Mouse (Mus musculus) MEL (cell line): ENCODE measurements around the gene Il6ra. TPM values are rescaled to one million over a fixed set of nuclear protein-coding genes. Genes with fewer than 3 reads are reported as not detected.

Experiments
- DNase-seq: peaks from one replicate; pipeline ENCODE4 v3.0.0; 2011; ENCODE audit warnings: low read depth, low spot score
- H3K27ac ChIP-seq: 2 replicates; pipeline ENCODE4 v1.5.1; 2012; ENCODE audit warnings: low read depth, mild to moderate bottlenecking, control low read depth, low read length, moderate library complexity; ENCODE audit not compliant: control insufficient read depth
- H3K27me3 ChIP-seq, 2 experiments: fragments of 150-350 bp in 1 of 2; sonication (generic) in 1 of 2; 2 replicates each; pipeline ENCODE4 v1.6.1; 2012; ENCODE audit warnings: low read length in 2 of 2, mild to moderate bottlenecking in 2 of 2, improper control_type of control experiment in 1 of 2, moderate library complexity in 1 of 2; ENCODE audit not compliant: insufficient read depth in 2 of 2, control insufficient read depth in 1 of 2
- H3K36me3 ChIP-seq, 2 experiments: 2 replicates each; pipeline ENCODE4 v1.6.1; 2012 to 2014; ENCODE audit warnings: low read length in 2 of 2, improper control_type of control experiment in 1 of 2, inconsistent platforms in 1 of 2, mild to moderate bottlenecking in 1 of 2; ENCODE audit not compliant: insufficient read depth in 2 of 2, control insufficient read depth in 1 of 2
- H3K4me1 ChIP-seq, 2 experiments: fragments of 150-350 bp in 1 of 2; sonication (generic) in 1 of 2; 2 replicates each; pipeline ENCODE4 v1.6.1; 2012; ENCODE audit warnings: low read length in 2 of 2, improper control_type of control experiment in 1 of 2, mild to moderate bottlenecking in 1 of 2; ENCODE audit not compliant: insufficient read depth in 2 of 2, control insufficient read depth in 1 of 2
- H3K4me3 ChIP-seq, 2 experiments: fragments of 150-350 bp in 1 of 2; sonication (generic) in 1 of 2; 2 replicates each; pipeline ENCODE4 v1.5.1; 2012; ENCODE audit warnings: low read depth in 2 of 2, low read length in 2 of 2, mild to moderate bottlenecking in 2 of 2, moderate library complexity in 2 of 2, control low read depth in 1 of 2, improper control_type of control experiment in 1 of 2; ENCODE audit not compliant: control insufficient read depth in 1 of 2, insufficient read depth in 1 of 2
- H3K79me2 ChIP-seq: 2 replicates; pipeline ENCODE4 v1.6.1; 2012; ENCODE audit warnings: mild to moderate bottlenecking, low read length, moderate library complexity; ENCODE audit not compliant: control insufficient read depth, poor library complexity, insufficient read depth
- H3K9ac ChIP-seq: 2 replicates; pipeline ENCODE4 v1.6.1; 2012; ENCODE audit warnings: low read depth, mild to moderate bottlenecking, control low read depth, low read length, moderate library complexity; ENCODE audit not compliant: control insufficient read depth, poor library complexity, severe bottlenecking
- H3K9me3 ChIP-seq: fragments of 150-350 bp; sonication (generic); replicated peaks from 2 replicates; pipeline ENCODE4 v1.6.1; 2012; ENCODE audit warnings: mild to moderate bottlenecking, low read length, improper control_type of control experiment, moderate library complexity; ENCODE audit not compliant: insufficient read depth
- BHLHE40 ChIP-seq: IDR thresholded peaks from 2 replicates; pipeline ENCODE4 v1.6.1; 2012; ENCODE audit warnings: low read depth, mild to moderate bottlenecking, inconsistent platforms, low read length, improper control_type of control experiment, borderline replicate concordance
- CTCF ChIP-seq, 3 experiments: IDR thresholded peaks in 2 of 3; conservative IDR thresholded peaks in 1 of 3; 2 replicates each; pipeline ENCODE4 v1.5.1; 2011 to 2012; ENCODE audit warnings: low read length in 3 of 3, low read depth in 2 of 3, mild to moderate bottlenecking in 2 of 3, improper control_type of control experiment in 1 of 3, inconsistent platforms in 1 of 3, mixed read lengths in 1 of 3, moderate library complexity in 1 of 3; ENCODE audit not compliant: control insufficient read depth in 1 of 3, insufficient read depth in 1 of 3, poor library complexity in 1 of 3, severe bottlenecking in 1 of 3
- EP300 ChIP-seq, 2 experiments: IDR thresholded peaks; 2 replicates each; pipeline ENCODE4 v1.6.1; 2011; ENCODE audit warnings: improper control_type of control experiment in 2 of 2, low read length in 2 of 2, low read depth in 1 of 2, mild to moderate bottlenecking in 1 of 2
- GABPA ChIP-seq: IDR thresholded peaks from 2 replicates; pipeline ENCODE4 v1.6.1; 2012; ENCODE audit warnings: low read depth, mild to moderate bottlenecking, inconsistent platforms, low read length, improper control_type of control experiment, moderate library complexity
- JUND ChIP-seq: IDR thresholded peaks from 2 replicates; pipeline ENCODE4 v1.6.1; 2011; ENCODE audit warnings: low read depth, mild to moderate bottlenecking, improper control_type of control experiment, low read length
- KAT2A ChIP-seq: conservative IDR thresholded peaks from 2 replicates; pipeline ENCODE4 v1.6.1; 2012; ENCODE audit warnings: low read depth, low read length, improper control_type of control experiment, inconsistent platforms
- MYB ChIP-seq: IDR thresholded peaks from 2 replicates; pipeline ENCODE4 v1.6.1; 2011; ENCODE audit warnings: mild to moderate bottlenecking, low read depth, low read length, improper control_type of control experiment
- RAD21 ChIP-seq: IDR thresholded peaks from 2 replicates; pipeline ENCODE4 v1.6.1; 2011; ENCODE audit warnings: mild to moderate bottlenecking, low read depth, low read length, improper control_type of control experiment
- SMC3 ChIP-seq: IDR thresholded peaks from 2 replicates; pipeline ENCODE4 v1.6.1; 2011; ENCODE audit warnings: low read depth, low read length, improper control_type of control experiment
- TBP ChIP-seq: IDR thresholded peaks from 2 replicates; pipeline ENCODE4 v1.8.0; 2011; ENCODE audit warnings: low read depth, low read length, improper control_type of control experiment
- TCF12 ChIP-seq: IDR thresholded peaks from 2 replicates; pipeline ENCODE4 v1.6.1; 2014; ENCODE audit warnings: low read depth, mild to moderate bottlenecking, inconsistent platforms, low read length, improper control_type of control experiment, moderate library complexity
- UBTF ChIP-seq: IDR thresholded peaks from 2 replicates; pipeline ENCODE4 v1.6.1; 2012; ENCODE audit warnings: low read depth, mild to moderate bottlenecking, inconsistent platforms, low read length, improper control_type of control experiment, moderate library complexity, borderline replicate concordance; ENCODE audit not compliant: insufficient read depth
- USF1 ChIP-seq: IDR thresholded peaks from 2 replicates; pipeline ENCODE4 v1.6.1; 2014; ENCODE audit warnings: low read depth, mild to moderate bottlenecking, inconsistent platforms, low read length, improper control_type of control experiment, moderate library complexity
- ZC3H11A ChIP-seq: IDR thresholded peaks from 2 replicates; pipeline ENCODE4 v1.6.1; 2012; ENCODE audit warnings: low read depth, mild to moderate bottlenecking, inconsistent platforms, low read length, improper control_type of control experiment
- ZMIZ1 ChIP-seq: IDR thresholded peaks from 2 replicates; pipeline ENCODE4 v1.6.1; 2012; ENCODE audit warnings: low read depth, mild to moderate bottlenecking, inconsistent platforms, low read length, improper control_type of control experiment, moderate library complexity
- polyA plus RNA-seq, 2 experiments: library from polyadenylated mRNA; stranded (reverse) in 1 of 2; unstranded in 1 of 2; fragments of >175 nt in 1 of 2; fragments of >200 nt in 1 of 2; gene quantifications; 2 replicates each; pipeline versions ENCODE4 v1.2.1 to v1.2.4; 2012; ENCODE audit warnings: low replicate concordance in 2 of 2, low read depth in 1 of 2; ENCODE audit not compliant: insufficient read length in 2 of 2, insufficient read depth in 1 of 2, missing spikeins in 1 of 2
- total RNA-seq: library from RNA; depleted of rRNA; stranded (reverse); fragments of 300-350 nt; gene quantifications from 2 replicates; pipeline ENCODE4 v1.2.3, GENCODE M21; 2012

The Il6ra gene
- total and polyA plus RNA-seq, 3 experiments: 0.15 to 3.4 TPM; not detected in 1

DNA sequence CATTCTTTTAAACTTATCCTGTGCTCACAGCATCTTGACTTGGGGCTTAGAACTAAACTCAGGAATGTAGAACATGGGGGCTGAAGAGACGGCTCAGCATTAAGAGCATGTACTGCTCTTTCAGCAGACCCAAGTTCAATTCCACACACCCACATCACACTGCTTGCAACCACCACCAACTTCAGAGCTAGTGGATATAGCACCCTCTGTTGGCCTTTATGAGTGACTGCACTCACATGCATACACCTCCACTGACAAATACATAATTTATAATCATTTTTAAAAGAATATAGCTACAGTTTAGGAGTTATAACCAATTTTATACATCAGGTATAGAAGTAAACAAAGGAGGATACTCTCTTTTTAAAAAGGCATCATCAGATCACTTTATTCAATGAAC is 13.4 kb upstream of the Il6ra start:
- H3K4me1 ChIP-seq: no peaks in the 10 kb centered on the region
- TF ChIP-seq RAD21: peak; percentile 49
- TF ChIP-seq TCF12: no peak
- TF ChIP-seq KAT2A: no peak
- TF ChIP-seq ZMIZ1: no peak
- no peak for TF ChIP-seq GABPA
- TF ChIP-seq CTCF (IDR thresholded peaks at IDR 0.05 in 2 of 3, conservative IDR thresholded peaks at IDR 0.05 in 1 of 3; ENCODE audit: control insufficient read depth in 1 of 3, insufficient read depth in 1 of 3, low read depth in 2 of 3, low read length in 3 of 3, poor library complexity in 1 of 3, severe bottlenecking in 1 of 3): peak; percentile 56 to 79 (median 66)
- TF ChIP-seq JUND: no peak
- TF ChIP-seq SMC3: peak; percentile 49
- no peak for TF ChIP-seq UBTF
- no peak overlapping the region for H3K27ac ChIP-seq
- H3K79me2 ChIP-seq: no peaks in the 10 kb centered on the region
- H3K9ac ChIP-seq: no peak overlapping the region
- no peak overlapping the region for H3K4me3 ChIP-seq
- DNase-seq: peak; percentile 34
- H3K27me3 ChIP-seq: peaks cover 3 to 4% of the 10 kb centered on the region in 2 experiments; a peak in 3 of 4 replicates
- no peaks in the 10 kb centered on the region for H3K36me3 ChIP-seq
- no peaks in the 10 kb centered on the region for H3K9me3 ChIP-seq

DNA sequence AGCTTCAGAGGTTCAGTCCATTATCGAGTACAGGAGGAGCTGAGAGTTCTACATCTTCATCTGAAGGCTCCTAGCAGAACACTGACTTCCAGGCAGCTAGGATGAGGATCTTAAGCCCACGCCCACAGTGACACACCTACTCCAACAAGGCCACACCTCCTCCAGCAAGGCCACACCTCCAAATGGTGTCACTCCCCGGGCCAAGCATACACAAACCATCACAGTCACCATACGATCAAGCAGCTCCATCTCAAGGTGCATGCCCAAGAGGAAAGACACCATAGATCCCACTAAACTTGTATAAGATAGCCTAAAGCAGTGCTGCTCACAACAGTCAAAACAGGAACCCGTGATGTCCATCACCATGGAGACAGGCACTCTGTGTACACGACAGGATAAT is 7.7 kb upstream of the Il6ra start:
- DNase-seq: peak; percentile 34
- H3K27me3 ChIP-seq: peaks cover 3 to 4% of the 10 kb centered on the region in 2 experiments; a peak in 3 of 4 replicates
- H3K9me3 ChIP-seq: no peaks in the 10 kb centered on the region
- H3K36me3 ChIP-seq: no peaks in the 10 kb centered on the region
- no peak overlapping the region for H3K4me3 ChIP-seq
- no peaks in the 10 kb centered on the region for H3K79me2 ChIP-seq
- no peaks in the 10 kb centered on the region for H3K4me1 ChIP-seq
- H3K27ac ChIP-seq: no peak overlapping the region
- no peak for TF ChIP-seq ZC3H11A
- no peak for TF ChIP-seq ZMIZ1
- no peak for TF ChIP-seq MYB
- no peak for TF ChIP-seq TBP
- TF ChIP-seq EP300 (IDR thresholded peaks at IDR 0.05; ENCODE audit: low read depth in 1 of 2, low read length in 2 of 2): no peak
- no peak overlapping the region for H3K9ac ChIP-seq

DNA sequence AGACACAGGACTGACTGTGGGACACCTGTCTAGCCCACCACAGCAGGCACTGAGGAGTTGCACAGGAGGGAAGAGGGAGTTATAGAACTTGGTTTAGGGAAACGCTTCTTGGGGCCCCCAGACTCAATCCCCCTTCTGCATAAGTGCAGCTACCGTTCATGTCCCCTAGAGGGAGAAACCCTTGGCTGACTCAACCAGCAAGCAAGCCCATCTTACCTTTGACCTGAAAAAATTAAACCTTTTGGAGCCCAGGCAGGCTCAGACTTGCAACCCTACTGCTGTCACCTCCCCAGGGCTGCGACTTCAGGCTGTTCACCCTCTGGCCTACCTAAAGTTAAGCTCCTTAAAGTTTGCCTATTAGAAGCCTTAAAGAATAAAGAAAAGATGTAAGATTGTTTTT is 4.4 kb upstream of the Il6ra start:
- Histone ChIP-seq H3K27me3 (peaks cover 1 to 7% of the 10 kb centered on the region in 2 experiments; a peak in 3 of 4 replicates), H3K36me3 (peaks cover 0 to 1% of the 10 kb centered on the region in 2 experiments; a peak in 1 of 4 replicates), H3K4me1 (peaks cover 0 to 4% of the 10 kb centered on the region in 2 experiments; a peak in 2 of 4 replicates), H3K9me3 (no peaks in the 10 kb centered on the region), H3K79me2 (no peaks in the 10 kb centered on the region), H3K4me3 (no peak overlapping the region), H3K27ac (no peak overlapping the region), H3K9ac (no peak overlapping the region)
- TF ChIP-seq GABPA (no peak), BHLHE40 (no peak), USF1 (no peak)
- no peak for DNase-seq
